Mouse (Mus musculus): ENCODE results near the gene Tyk2. TPM values are rescaled to one million over a fixed set of nuclear protein-coding genes. Genes with fewer than 3 reads are reported as not detected.

Gene Tyk2
- polyA plus RNA-seq, 2 experiments: 4.0 to 5.7 TPM

DNA sequence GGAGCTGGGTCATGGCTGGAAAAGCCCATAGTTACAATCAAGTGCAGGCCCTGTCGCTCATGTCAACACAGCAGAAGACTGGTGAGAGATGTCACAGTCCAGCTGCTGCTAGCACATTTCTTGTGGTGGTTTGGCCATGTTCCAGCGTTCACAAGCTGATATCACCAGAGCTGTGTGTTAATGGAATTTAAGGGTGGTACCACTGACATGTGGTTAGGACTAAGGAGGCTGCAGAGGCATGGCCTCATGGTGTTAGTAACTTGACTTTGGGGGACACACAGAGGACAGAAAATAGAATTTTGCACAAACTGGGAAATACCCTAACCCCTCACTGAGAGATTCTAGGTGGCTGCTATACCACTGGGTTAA lies 4.8 kb downstream of the Tyk2 start:
- no peaks in the 10 kb centered on the region for H3K9me3 ChIP-seq (ENCODE audit: control insufficient read depth, low read length)
- H3K36me3 ChIP-seq (replicated peaks; ENCODE audit: control insufficient read depth, insufficient read depth, low read depth): no peaks in the 10 kb centered on the region; the same call in 1 of the 2 replicates
- peaks cover 0 to 4% of the 10 kb centered on the region in 2 experiments; a peak in 2 of 4 replicates for H3K4me1 ChIP-seq (replicated peaks; ENCODE audit: control insufficient read depth in 2 of 2, insufficient read depth in 2 of 2, low read length in 1 of 2)
- H3K27ac ChIP-seq: no peak overlapping the region
- H3K9ac ChIP-seq (replicated peaks): no peak overlapping the region
- no peak for ATAC-seq (ENCODE audit: insufficient read depth)
- TF ChIP-seq EP300 (IDR thresholded peaks at IDR 0.05; ENCODE audit: low read depth): no peak
- WGBS (ENCODE audit: insufficient replicate concordance): 39% methylated on average over 2 of the region's 2 CpGs
- DNase-seq (ENCODE audit: low read depth in 3 of 3, low spot score in 3 of 3): no peak
- H3K4me2 ChIP-seq (ENCODE audit: low read depth): no peak overlapping the region
- no peak overlapping the region for H3K4me3 ChIP-seq (ENCODE audit: insufficient read depth in 1 of 2, low read depth in 2 of 2, low read length in 2 of 2)
- H3K27me3 ChIP-seq (ENCODE audit: control insufficient read depth, insufficient read depth, low read length): no peaks in the 10 kb centered on the region

DNA sequence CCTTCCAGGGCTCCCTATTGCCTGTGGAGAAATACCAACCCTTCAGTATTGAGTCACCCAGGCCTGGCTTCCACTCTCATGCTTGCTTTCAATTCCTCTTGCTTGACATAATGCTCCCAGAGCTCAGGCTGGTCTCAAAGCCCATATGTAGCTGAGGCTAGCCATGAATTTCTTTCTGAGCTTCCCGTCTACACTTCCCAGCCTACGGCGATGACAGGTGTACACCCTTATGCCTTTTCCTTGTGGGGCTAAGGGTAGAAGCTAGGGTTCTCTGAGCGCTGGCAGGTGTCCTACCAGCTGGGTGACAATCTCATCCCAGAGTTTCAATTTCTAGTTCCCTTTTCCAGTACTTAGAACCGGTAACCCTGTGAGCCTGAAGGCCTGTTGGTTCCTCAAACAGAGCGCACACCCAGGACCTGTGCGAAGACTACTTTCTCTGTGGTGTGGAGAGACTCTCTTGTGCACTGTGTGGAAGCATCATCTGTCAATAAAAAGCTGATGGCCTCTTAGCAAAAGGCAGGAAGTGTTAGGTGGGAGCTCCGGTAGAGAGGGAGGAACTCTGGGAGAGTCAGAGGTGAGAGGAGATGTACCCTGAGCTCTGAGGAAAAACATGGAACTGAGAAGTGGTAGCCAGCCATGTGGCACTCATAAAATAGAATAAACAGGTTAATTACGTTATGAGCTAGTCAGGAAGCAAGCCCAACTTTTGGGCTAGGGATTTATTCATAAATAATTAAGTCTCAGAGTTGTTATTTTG lies 5.4 kb downstream of the Tyk2 start:
- Histone ChIP-seq H3K4me3 (ENCODE audit: insufficient read depth in 1 of 2, low read depth in 2 of 2, low read length in 2 of 2) (no peak overlapping the region), H3K9ac (replicated peaks) (no peak overlapping the region), H3K27ac (no peak overlapping the region), H3K4me1 (replicated peaks; ENCODE audit: control insufficient read depth in 2 of 2, insufficient read depth in 2 of 2, low read length in 1 of 2) (peaks cover 0 to 4% of the 10 kb centered on the region in 2 experiments; a peak in 2 of 4 replicates), H3K9me3 (ENCODE audit: control insufficient read depth, low read length) (no peaks in the 10 kb centered on the region), H3K36me3 (replicated peaks; ENCODE audit: control insufficient read depth, insufficient read depth, low read depth) (no peaks in the 10 kb centered on the region; the same call in 1 of the 2 replicates), H3K4me2 (ENCODE audit: low read depth) (no peak overlapping the region), H3K27me3 (ENCODE audit: control insufficient read depth, insufficient read depth, low read length) (no peaks in the 10 kb centered on the region)
- ATAC-seq (ENCODE audit: insufficient read depth) (no peak), DNase-seq (ENCODE audit: low read depth in 3 of 3, low spot score in 3 of 3) (no peak)
- 69% methylated on average over 9 of the region's 9 CpGs for WGBS (ENCODE audit: insufficient replicate concordance)
- no peak for TF ChIP-seq EP300 (IDR thresholded peaks at IDR 0.05; ENCODE audit: low read depth)
- TF ChIP-seq CTCF (IDR thresholded peaks at IDR 0.05; ENCODE audit: low read depth): no peak

DNA sequence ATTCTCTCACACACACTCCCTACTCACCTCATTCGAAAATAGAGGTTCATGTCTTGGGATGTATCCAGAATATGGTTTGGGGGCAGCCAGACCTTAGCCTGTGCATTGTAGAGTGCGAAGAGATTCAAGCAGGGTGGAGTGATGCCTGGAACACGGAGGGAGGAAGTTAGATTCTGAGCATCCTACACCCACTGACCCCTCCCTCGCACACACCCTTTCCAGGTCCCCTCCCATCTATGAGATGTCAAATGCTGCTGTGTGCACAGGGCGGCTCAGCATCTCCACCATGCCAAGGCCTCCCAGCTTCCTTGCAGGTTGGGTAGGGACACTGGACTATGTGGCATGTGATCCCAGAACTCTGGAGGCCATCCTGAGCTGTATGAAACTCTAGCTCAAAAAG lies 6.2 kb downstream of the Tyk2 start:
- Histone ChIP-seq H3K9me3 (ENCODE audit: control insufficient read depth, low read length) (no peaks in the 10 kb centered on the region), H3K4me1 (replicated peaks; ENCODE audit: control insufficient read depth in 2 of 2, insufficient read depth in 2 of 2, low read length in 1 of 2) (no peaks in the 10 kb centered on the region), H3K27ac (no peak overlapping the region), H3K27me3 (ENCODE audit: control insufficient read depth, insufficient read depth, low read length) (no peaks in the 10 kb centered on the region), H3K36me3 (replicated peaks; ENCODE audit: control insufficient read depth, insufficient read depth, low read depth) (no peaks in the 10 kb centered on the region; the same call in 1 of the 2 replicates), H3K9ac (replicated peaks) (no peak overlapping the region), H3K4me2 (ENCODE audit: low read depth) (no peak overlapping the region), H3K4me3 (ENCODE audit: insufficient read depth in 1 of 2, low read depth in 2 of 2, low read length in 2 of 2) (no peak overlapping the region)
- ATAC-seq (ENCODE audit: insufficient read depth) (no peak), DNase-seq (ENCODE audit: low read depth in 3 of 3, low spot score in 3 of 3) (no peak)
- TF ChIP-seq EP300 (IDR thresholded peaks at IDR 0.05; ENCODE audit: low read depth): no peak
- TF ChIP-seq CTCF (IDR thresholded peaks at IDR 0.05; ENCODE audit: low read depth): no peak
- WGBS (ENCODE audit: insufficient replicate concordance): 62% methylated on average over 5 of the region's 5 CpGs

DNA sequence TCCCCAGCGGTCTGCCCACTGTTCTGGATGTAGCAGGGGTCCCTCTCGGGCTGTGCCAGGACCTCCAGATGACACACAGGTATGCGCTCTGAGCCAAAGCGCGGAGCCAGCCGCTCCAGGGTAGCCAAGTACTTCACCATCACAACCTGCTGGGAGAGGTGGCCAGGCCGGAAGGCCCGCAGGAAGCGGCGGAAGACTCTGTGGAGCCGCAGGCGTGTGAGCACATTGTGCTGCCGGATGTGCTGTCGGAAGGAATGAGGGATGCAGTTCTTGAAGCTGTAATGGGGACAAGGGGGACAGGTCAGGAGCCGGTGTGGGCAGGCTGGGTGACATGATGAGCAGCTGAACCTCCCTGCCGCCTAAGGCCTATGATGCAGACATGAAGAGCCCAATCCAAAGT lies 9.6 kb downstream of the Tyk2 start:
- TF ChIP-seq EP300 (IDR thresholded peaks at IDR 0.05; ENCODE audit: low read depth) (no peak), CTCF (IDR thresholded peaks at IDR 0.05; ENCODE audit: low read depth) (no peak)
- H3K27ac ChIP-seq: no peak overlapping the region
- DNase-seq (ENCODE audit: low read depth in 3 of 3, low spot score in 3 of 3) (no peak), ATAC-seq (ENCODE audit: insufficient read depth) (no peak)
- no peak overlapping the region for H3K4me2 ChIP-seq (ENCODE audit: low read depth)
- H3K36me3 ChIP-seq (replicated peaks; ENCODE audit: control insufficient read depth, insufficient read depth, low read depth): no peaks in the 10 kb centered on the region; the same call in 1 of the 2 replicates
- H3K27me3 ChIP-seq (ENCODE audit: control insufficient read depth, insufficient read depth, low read length): no peaks in the 10 kb centered on the region
- no peak overlapping the region for H3K9ac ChIP-seq (replicated peaks)
- 77% methylated on average over 16 of the region's 16 CpGs for WGBS (ENCODE audit: insufficient replicate concordance)
- no peak overlapping the region for H3K4me3 ChIP-seq (ENCODE audit: insufficient read depth in 1 of 2, low read depth in 2 of 2, low read length in 2 of 2)
- H3K9me3 ChIP-seq (ENCODE audit: control insufficient read depth, low read length): no peaks in the 10 kb centered on the region
- H3K4me1 ChIP-seq (replicated peaks; ENCODE audit: control insufficient read depth in 2 of 2, insufficient read depth in 2 of 2, low read length in 1 of 2): no peaks in the 10 kb centered on the region

DNA sequence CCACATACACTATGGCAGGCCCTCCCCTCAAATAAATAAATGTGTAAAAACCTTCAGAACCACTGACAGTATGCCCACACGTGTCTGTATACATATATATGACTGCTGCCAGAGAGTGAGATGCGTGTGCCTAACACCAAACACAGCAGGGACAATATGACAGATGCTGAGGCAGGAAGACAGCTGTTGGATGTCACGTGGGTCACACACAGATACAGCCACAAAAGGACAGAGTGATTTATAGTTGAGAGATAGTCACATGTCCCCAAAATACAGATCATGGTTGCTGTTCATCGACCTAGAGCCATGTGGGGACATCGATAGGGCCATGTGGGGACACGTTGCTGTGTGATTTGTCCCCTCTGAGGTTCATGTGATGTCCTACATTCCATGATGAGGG lies 14.0 kb downstream of the Tyk2 start:
- H3K9ac ChIP-seq (replicated peaks): no peak overlapping the region
- no peaks in the 10 kb centered on the region for H3K36me3 ChIP-seq (replicated peaks; ENCODE audit: control insufficient read depth, insufficient read depth, low read depth)
- no peak overlapping the region for H3K4me3 ChIP-seq (ENCODE audit: insufficient read depth in 1 of 2, low read depth in 2 of 2, low read length in 2 of 2)
- no peaks in the 10 kb centered on the region for H3K27me3 ChIP-seq (ENCODE audit: control insufficient read depth, insufficient read depth, low read length)
- H3K9me3 ChIP-seq (ENCODE audit: control insufficient read depth, low read length): no peaks in the 10 kb centered on the region
- no peak for ATAC-seq (ENCODE audit: insufficient read depth)
- 59% methylated on average over 6 of the region's 6 CpGs for WGBS (ENCODE audit: insufficient replicate concordance)
- no peaks in the 10 kb centered on the region for H3K4me1 ChIP-seq (replicated peaks; ENCODE audit: control insufficient read depth in 2 of 2, insufficient read depth in 2 of 2, low read length in 1 of 2)
- H3K27ac ChIP-seq: no peak overlapping the region
- DNase-seq (ENCODE audit: low read depth in 3 of 3, low spot score in 3 of 3): no peak
- no peak overlapping the region for H3K4me2 ChIP-seq (ENCODE audit: low read depth)
- TF ChIP-seq CTCF (IDR thresholded peaks at IDR 0.05; ENCODE audit: low read depth) (no peak), EP300 (IDR thresholded peaks at IDR 0.05; ENCODE audit: low read depth) (no peak)

Measured in liver, embryonic 14.5 days (tissue).